Mouse (Mus musculus) c-Kit-positive CD71-positive TER-119-negative erythroid progenitor cells, embryonic 14.5 days (primary cell): ENCODE results near the gene Uevld.
A peak's percentile ranks its signal among the peaks of the same experiment; 100 is the strongest.
"Not testable (repeated sequence)": the region's sequence is repeated elsewhere in the genome, so short reads cannot be mapped to it uniquely, and the experiment has no call there.

Experiments used
- DNase-seq: peaks from one replicate; pipeline ENCODE4 v3.0.0-alpha.2; 2013; ENCODE audit warnings: low read depth

Uevld gene

GRCm38 (mm10) chr7:46957831-46958691 lies at the start of gene Uevld:
Gene Uevld, minus strand, starts transcription at chr7:46958527.
- peak; percentile 90 for DNase-seq

- peak; percentile 63 for DNase-seq
Observed at GRCm38 (mm10) chr7:47007818-47008167, 49.5 kb upstream of the Uevld start.

GRCm38 (mm10) chr7:47007109-47007780 lies 48.9 kb upstream of the Uevld start:
- DNase-seq: no peak

GRCm38 (mm10) chr7:47003411-47004115 lies 45.2 kb upstream of the Uevld start:
- no peak for DNase-seq

- no peak for DNase-seq
Observed at GRCm38 (mm10) chr7:47001900-47002275, 43.6 kb upstream of the Uevld start.

GRCm38 (mm10) chr7:47001125-47001899 lies 43.0 kb upstream of the Uevld start:
- no peak for DNase-seq

- DNase-seq: no peak
Observed at GRCm38 (mm10) chr7:47000644-47000983, 42.3 kb upstream of the Uevld start.

- DNase-seq: no peak
Observed at GRCm38 (mm10) chr7:46999983-47000643, 41.8 kb upstream of the Uevld start.

GRCm38 (mm10) chr7:46998942-46999341 lies 40.6 kb upstream of the Uevld start:
- no peak for DNase-seq

GRCm38 (mm10) chr7:46997644-46998395 lies 39.5 kb upstream of the Uevld start:
- no peak for DNase-seq

- peak; percentile 71 for DNase-seq
Observed at GRCm38 (mm10) chr7:46997008-46997407, 38.7 kb upstream of the Uevld start.

GRCm38 (mm10) chr7:46995558-46995957 lies 37.2 kb upstream of the Uevld start:
- peak; percentile 40 for DNase-seq

GRCm38 (mm10) chr7:46993079-46993478 lies 34.8 kb upstream of the Uevld start:
- DNase-seq: no peak

- not testable (repeated sequence) for DNase-seq
Observed at GRCm38 (mm10) chr7:46989387-46989786, 31.1 kb upstream of the Uevld start.

- no peak for DNase-seq
Observed at GRCm38 (mm10) chr7:46987073-46987472, 28.7 kb upstream of the Uevld start.

- DNase-seq: no peak
Observed at GRCm38 (mm10) chr7:46986646-46987045, 28.3 kb upstream of the Uevld start.

- DNase-seq: no peak
Observed at GRCm38 (mm10) chr7:46985718-46986505, 27.6 kb upstream of the Uevld start.

- no peak for DNase-seq
Observed at GRCm38 (mm10) chr7:46983280-46983679, 25.0 kb upstream of the Uevld start, which contains the start of gene Gm9999. Gene Gm9999, plus strand, starts transcription at chr7:46983580.

- DNase-seq: no peak
Observed at GRCm38 (mm10) chr7:46975456-46975855, 17.1 kb upstream of the Uevld start.

GRCm38 (mm10) chr7:46974648-46975047 lies 16.3 kb upstream of the Uevld start:
- no peak for DNase-seq
